Comparison of ENCODE assay signal across 19 mouse cellular contexts in the genomic region with DNA sequence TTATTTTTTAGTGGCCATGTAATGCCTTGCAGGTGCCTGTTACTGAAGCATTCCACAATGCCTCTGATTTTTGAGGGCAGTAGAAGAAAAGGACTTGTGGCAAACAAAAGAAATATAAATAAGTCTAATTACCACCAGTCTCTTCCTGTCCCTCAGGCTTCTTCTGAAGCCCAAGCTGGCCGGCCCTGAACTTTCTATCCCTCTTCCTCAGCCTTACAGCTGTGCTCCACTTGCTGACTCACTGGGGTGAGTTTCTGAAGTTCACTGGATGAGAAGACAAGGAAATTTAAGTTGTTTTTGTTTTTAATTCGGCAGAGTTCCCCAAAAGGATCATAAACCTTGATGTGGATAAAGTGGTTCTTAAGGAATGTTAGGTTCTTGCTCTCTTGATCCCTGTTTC.
DNase-seq lines count a peak whose midpoint lies in the region; ATAC-seq and TF ChIP-seq lines count a peak whose summit lies in the region.
"Had no signal": no experiment of that assay in that cellular context is flagged by ENCODE, and none has a peak within 500 bp of the region (broad histone marks: within the 10 kb centered on the region; RNA-seq: fewer than 3 reads in every experiment).

No protein-coding gene starts in this region.

- peak; percentile 58 to 77 for DNase-seq in adrenal gland, adult (ENCODE audit: inconsistent age in 2 of 2, low spot score in 1 of 2)
- no peak for DNase-seq in adrenal gland, postnatal 25 days
- no peak for DNase-seq in hindbrain, postnatal 0 days (ENCODE audit: low spot score)
- no peak for DNase-seq in hindbrain, embryonic 10.5 days (ENCODE audit: low spot score)
- DNase-seq in midbrain, postnatal 0 days (ENCODE audit: low spot score) = no peak
- no peak for DNase-seq in midbrain, embryonic 10.5 days (ENCODE audit: low spot score)
- peak; percentile 27 for DNase-seq in brain, adult 2 months (ENCODE audit: low read depth, low spot score)
- no peak for DNase-seq in urinary bladder, postnatal 4 days (ENCODE audit: low spot score in 2 of 2)
- DNase-seq: cerebellum, adult 11-12 months; cerebellum, adult 9-10 months; cerebellum, postnatal 36 days; gastrocnemius, postnatal 14 days; heart, postnatal 36 days had no signal

- no peak for ATAC-seq in hindbrain, postnatal 0 days
- ATAC-seq in midbrain, postnatal 0 days (ENCODE audit: low FRiP score) = no peak
- ATAC-seq: forebrain, embryonic 16.5 days; intestine, embryonic 16.5 days had no signal

- 82% methylated on average over 2 of the region's 2 CpGs for WGBS in hindbrain, postnatal 0 days
- WGBS in hindbrain, embryonic 10.5 days = 87% methylated on average over 2 of the region's 2 CpGs
- WGBS in midbrain, postnatal 0 days = 81% methylated on average over 2 of the region's 2 CpGs
- 82% methylated on average over 2 of the region's 2 CpGs for WGBS in midbrain, embryonic 10.5 days

- H3K9ac ChIP-seq in hindbrain, postnatal 0 days (replicated peaks; ENCODE audit: low read length) = no peak overlapping the region
- no peak overlapping the region for H3K9ac ChIP-seq in midbrain, postnatal 0 days (replicated peaks; ENCODE audit: low read length, poor library complexity, severe bottlenecking)
- H3K9ac ChIP-seq: embryonic facial prominence, embryonic 13.5 days; forebrain, embryonic 12.5 days; heart, embryonic 13.5 days; hindbrain, embryonic 12.5 days had no signal

- no peaks in the 10 kb centered on the region for H3K9me3 ChIP-seq in hindbrain, postnatal 0 days (ENCODE audit: low read length)
- no peaks in the 10 kb centered on the region for H3K9me3 ChIP-seq in hindbrain, embryonic 10.5 days
- no peaks in the 10 kb centered on the region for H3K9me3 ChIP-seq in midbrain, postnatal 0 days (ENCODE audit: low read length)
- no peaks in the 10 kb centered on the region for H3K9me3 ChIP-seq in midbrain, embryonic 10.5 days (replicated peaks)
- H3K9me3 ChIP-seq: embryonic facial prominence, embryonic 13.5 days; forebrain, embryonic 12.5 days; heart, embryonic 13.5 days; hindbrain, embryonic 12.5 days had no signal

- no peak overlapping the region for H3K4me3 ChIP-seq in hindbrain, postnatal 0 days (ENCODE audit: low read length)
- H3K4me3 ChIP-seq in hindbrain, embryonic 10.5 days = no peak overlapping the region
- H3K4me3 ChIP-seq in midbrain, postnatal 0 days (ENCODE audit: low read depth, low read length) = no peak overlapping the region
- no peak overlapping the region for H3K4me3 ChIP-seq in midbrain, embryonic 10.5 days
- H3K4me3 ChIP-seq: embryonic facial prominence, embryonic 13.5 days; forebrain, embryonic 12.5 days; heart, embryonic 13.5 days; hindbrain, embryonic 12.5 days had no signal

- no peak for TF ChIP-seq CTCF in hindbrain, postnatal 0 days (IDR thresholded peaks at IDR 0.05; ENCODE audit: low read depth)
- TF ChIP-seq CTCF in midbrain, postnatal 0 days (IDR thresholded peaks at IDR 0.05) = no peak

- H3K36me3 ChIP-seq in hindbrain, postnatal 0 days (ENCODE audit: insufficient read depth, low read length) = no peaks in the 10 kb centered on the region
- 0 out of 2 replicates have a peak, but pooled peaks cover 3% of the 10 kb centered on the region for H3K36me3 ChIP-seq in hindbrain, embryonic 10.5 days
- H3K36me3 ChIP-seq in midbrain, postnatal 0 days (ENCODE audit: insufficient read depth, low read length) = peaks cover 3% of the 10 kb centered on the region; the same call in 1 of the 2 replicates
- H3K36me3 ChIP-seq in midbrain, embryonic 10.5 days = no peaks in the 10 kb centered on the region
- H3K36me3 ChIP-seq: embryonic facial prominence, embryonic 13.5 days; forebrain, embryonic 12.5 days had no signal

- H3K27ac ChIP-seq in hindbrain, postnatal 0 days = no peak overlapping the region
- H3K27ac ChIP-seq in hindbrain, embryonic 10.5 days = no peak overlapping the region
- no peak overlapping the region for H3K27ac ChIP-seq in midbrain, postnatal 0 days (ENCODE audit: low read depth, low read length)
- no peak overlapping the region for H3K27ac ChIP-seq in midbrain, embryonic 10.5 days (replicated peaks)
- H3K27ac ChIP-seq: embryonic facial prominence, embryonic 13.5 days; forebrain, embryonic 12.5 days; heart, embryonic 13.5 days; hindbrain, embryonic 12.5 days had no signal

- H3K4me2 ChIP-seq in hindbrain, postnatal 0 days (ENCODE audit: low read depth, low read length) = peak overlapping the region; percentile 18; the same call in 1 of the 2 replicates
- peak overlapping the region; percentile 24; the same call in 1 of the 2 replicates for H3K4me2 ChIP-seq in midbrain, postnatal 0 days (ENCODE audit: low read depth, low read length, poor library complexity, severe bottlenecking)
- H3K4me2 ChIP-seq: embryonic facial prominence, embryonic 13.5 days; forebrain, embryonic 12.5 days; heart, embryonic 13.5 days; hindbrain, embryonic 12.5 days had no signal

- peaks cover 7% of the 10 kb centered on the region for H3K4me1 ChIP-seq in hindbrain, postnatal 0 days (ENCODE audit: insufficient read depth, low read length)
- 0 out of 2 replicates have a peak, but pooled peaks cover 7% of the 10 kb centered on the region for H3K4me1 ChIP-seq in hindbrain, embryonic 10.5 days (replicated peaks)
- 0 out of 2 replicates have a peak, but pooled peaks cover 6% of the 10 kb centered on the region for H3K4me1 ChIP-seq in midbrain, postnatal 0 days (ENCODE audit: insufficient read depth, low read length)
- no peaks in the 10 kb centered on the region for H3K4me1 ChIP-seq in midbrain, embryonic 10.5 days

- no peaks in the 10 kb centered on the region for H3K27me3 ChIP-seq in hindbrain, postnatal 0 days (ENCODE audit: insufficient read depth, low read length)
- no peaks in the 10 kb centered on the region for H3K27me3 ChIP-seq in hindbrain, embryonic 10.5 days (ENCODE audit: insufficient read depth, poor library complexity, severe bottlenecking)
- H3K27me3 ChIP-seq in midbrain, postnatal 0 days (ENCODE audit: insufficient read depth, low read length) = no peaks in the 10 kb centered on the region
- H3K27me3 ChIP-seq in midbrain, embryonic 10.5 days (ENCODE audit: low read depth, poor library complexity, severe bottlenecking) = no peaks in the 10 kb centered on the region
- H3K27me3 ChIP-seq: embryonic facial prominence, embryonic 13.5 days; forebrain, embryonic 12.5 days; heart, embryonic 13.5 days; hindbrain, embryonic 12.5 days had no signal

Comparison
In these comparisons a context has a peak if more than half of its experiments do, and no peak if none do; other contexts are left out.
1. DNase-seq: peak in adrenal gland, adult (2 of 2) and brain, adult 2 months (single experiment); none in adrenal gland, postnatal 25 days (single experiment), hindbrain, postnatal 0 days (single experiment), hindbrain, embryonic 10.5 days (single experiment), midbrain, postnatal 0 days (single experiment), midbrain, embryonic 10.5 days (single experiment) and urinary bladder, postnatal 4 days (0 of 2).